Mouse (Mus musculus) NIH3T3 (cell line): ENCODE measurements at regions not wholly inside any gene's neighbourhood (a gene's known extent, or its start where the extent isn't known, plus 50 kb on each side); places are given as distances from the start of the nearest gene placed in this dataset.
A peak's percentile ranks its signal among the peaks of the same experiment; 100 is the strongest.

Experiments
- DNase-seq: peaks from one replicate; pipeline ENCODE4 v3.0.0-alpha.2; 2012; ENCODE audit warnings: low read depth

- DNase-seq, result no peak
Observed at GRCm38 (mm10) chr13:38281712-38282111, 63.2 kb upstream of the Bmp6 start.

- DNase-seq, result no peak
Observed at GRCm38 (mm10) chr13:38287960-38288359, 56.9 kb upstream of the Bmp6 start.

- DNase-seq, result peak; percentile 19
Observed at GRCm38 (mm10) chr13:38288572-38289440, 56.1 kb upstream of the Bmp6 start.

GRCm38 (mm10) chr13:38290287-38290941 is 54.5 kb upstream of the Bmp6 start:
- DNase-seq, result peak; percentile 64

- DNase-seq, result no peak
Observed at GRCm38 (mm10) chr13:38291487-38291886, 53.4 kb upstream of the Bmp6 start.
